Mouse (Mus musculus) inflammation-experienced regulatory T-cells, adult 6 months (primary cell): ENCODE results near the gene Atp5h. TPM values are rescaled to one million over a fixed set of nuclear protein-coding genes. Genes with fewer than 3 reads are reported as not detected.
"Not testable (repeated sequence)": the region's sequence is repeated elsewhere in the genome, so short reads cannot be mapped to it uniquely, and the experiment has no call there.

Experiments
- ATAC-seq: one replicate; pipeline ENCODE4 v1.8.0; 2017
- polyA plus RNA-seq, 3 experiments: library from polyadenylated mRNA; unstranded; fragments of 100-300 nt; shearing (Covaris generic); gene quantifications; one replicate each; pipeline ENCODE4 v1.2.1; 2017

The Atp5h gene
- polyA plus RNA-seq, 3 experiments from 2014 or later: 696 to 777 (median 721) TPM

GRCm38 (mm10) chr11:115398085-115398484 is 21.7 kb downstream of the Atp5h start:
- ATAC-seq: no peak

GRCm38 (mm10) chr11:115393721-115394325 is 25.9 kb downstream of the Atp5h start:
- ATAC-seq: no peak

- ATAC-seq: no peak
These were observed 28.4 kb downstream of the Atp5h start for GRCm38 (mm10) chr11:115391358-115391757.

GRCm38 (mm10) chr11:115386859-115387258 is 32.9 kb downstream of the Atp5h start:
- ATAC-seq: not testable (repeated sequence)

GRCm38 (mm10) chr11:115384587-115384986 is 35.2 kb downstream of the Atp5h start:
- no peak for ATAC-seq

GRCm38 (mm10) chr11:115383701-115384474 is 35.9 kb downstream of the Atp5h start:
- ATAC-seq: no peak

GRCm38 (mm10) chr11:115382891-115383290 is 36.9 kb downstream of the Atp5h start:
- no peak for ATAC-seq

- no peak for ATAC-seq
These were observed 37.8 kb downstream of the Atp5h start, which contains the start of gene Cdr2l for GRCm38 (mm10) chr11:115381743-115382539. Gene Cdr2l, plus strand, starts transcription at chr11:115381916.

- ATAC-seq: no peak
These were observed 38.5 kb downstream of the Atp5h start for GRCm38 (mm10) chr11:115381276-115381675.

GRCm38 (mm10) chr11:115377854-115378253 is 41.9 kb downstream of the Atp5h start:
- no peak for ATAC-seq

- ATAC-seq: no peak
These were observed 42.5 kb downstream of the Atp5h start for GRCm38 (mm10) chr11:115377254-115377653.

GRCm38 (mm10) chr11:115376722-115377121 is 43.0 kb downstream of the Atp5h start:
- ATAC-seq: no peak

- ATAC-seq: no peak
These were observed 44.9 kb downstream of the Atp5h start for GRCm38 (mm10) chr11:115374695-115375425.

GRCm38 (mm10) chr11:115373805-115374694 is 45.7 kb downstream of the Atp5h start:
- no peak for ATAC-seq

- no peak for ATAC-seq
These were observed 47.0 kb downstream of the Atp5h start for GRCm38 (mm10) chr11:115372737-115373136.

GRCm38 (mm10) chr11:115372015-115372414 is 47.7 kb downstream of the Atp5h start:
- no peak for ATAC-seq

GRCm38 (mm10) chr11:115371354-115371753 is 48.4 kb downstream of the Atp5h start:
- no peak for ATAC-seq

- no peak for ATAC-seq
These were observed 49.4 kb downstream of the Atp5h start for GRCm38 (mm10) chr11:115370368-115370767.

GRCm38 (mm10) chr11:115367395-115367944 is 52.3 kb downstream of the Atp5h start, which contains the start of gene Hid1:
Gene Hid1, minus strand, starts transcription at chr11:115367756.
- ATAC-seq: peak; percentile 85

GRCm38 (mm10) chr11:115366706-115367394 is 52.9 kb downstream of the Atp5h start:
- no peak for ATAC-seq
